In genomic region chr3:153501333-153501877, GRCm38 (mm10) we compare ENCODE assay signal across 8 mouse cellular contexts.
A peak's percentile ranks its signal among the peaks of the same experiment; 100 is the strongest.
DNase-seq lines count a peak whose midpoint lies in the region; ATAC-seq lines count a peak whose summit lies in the region.

No protein-coding gene starts in this region.

- no peaks in the 10 kb centered on the region for H3K9me3 ChIP-seq in forebrain, embryonic 13.5 days (replicated peaks)
- no peaks in the 10 kb centered on the region for H3K9me3 ChIP-seq in liver, embryonic 13.5 days (replicated peaks)

- no peak overlapping the region for H3K27ac ChIP-seq in forebrain, embryonic 13.5 days
- H3K27ac ChIP-seq in liver, embryonic 13.5 days, result no peak overlapping the region

- 59% methylated on average over 3 of the region's 3 CpGs for WGBS in forebrain, embryonic 13.5 days
- 47% methylated on average over 3 of the region's 3 CpGs for WGBS in liver, embryonic 13.5 days (ENCODE audit: insufficient replicate concordance)

- no peak overlapping the region for H3K4me2 ChIP-seq in forebrain, embryonic 13.5 days
- no peak overlapping the region for H3K4me2 ChIP-seq in liver, embryonic 13.5 days

- 0 out of 2 replicates have a peak, but pooled peaks have one; percentile 13 for ATAC-seq in forebrain, embryonic 13.5 days
- no peak for ATAC-seq in liver, embryonic 13.5 days (ENCODE audit: low read depth)

- H3K27me3 ChIP-seq in forebrain, embryonic 13.5 days, result no peaks in the 10 kb centered on the region
- no peaks in the 10 kb centered on the region for H3K27me3 ChIP-seq in liver, embryonic 13.5 days

- no peak overlapping the region for H3K9ac ChIP-seq in forebrain, embryonic 13.5 days
- H3K9ac ChIP-seq in liver, embryonic 13.5 days, result no peak overlapping the region

- H3K4me3 ChIP-seq in forebrain, embryonic 13.5 days, result no peak overlapping the region
- H3K4me3 ChIP-seq in liver, embryonic 13.5 days (replicated peaks), result no peak overlapping the region

- H3K4me1 ChIP-seq in forebrain, embryonic 13.5 days, result no peaks in the 10 kb centered on the region
- H3K4me1 ChIP-seq in liver, embryonic 13.5 days (replicated peaks), result no peaks in the 10 kb centered on the region

- peak; percentile 29 for DNase-seq in urinary bladder, adult 2 months (ENCODE audit: low spot score)
- DNase-seq in urinary bladder, postnatal 10 days (ENCODE audit: low spot score), result no peak
- DNase-seq in c-Kit-positive CD71-positive TER-119-negative erythroid progenitor cells, embryonic 14.5 days (ENCODE audit: low read depth), result peak; percentile 53
- DNase-seq in kidney, postnatal 10 days, result peak; percentile 85
- DNase-seq in liver, embryonic 13.5 days, result peak; percentile 27
- peak; percentile 73 for DNase-seq in retina, postnatal 1 day
- DNase-seq in thymus, postnatal 4 days, result peak; percentile 87

- no peaks in the 10 kb centered on the region for H3K36me3 ChIP-seq in forebrain, embryonic 13.5 days (ENCODE audit: poor library complexity, severe bottlenecking)
- H3K36me3 ChIP-seq in liver, embryonic 13.5 days, result no peaks in the 10 kb centered on the region
